Mouse (Mus musculus): ENCODE data around the gene Dhx32.

Gene Dhx32

GRCm38 (mm10) chr7:133775179-133775578 lies 7.3 kb downstream of the Dhx32 start:
- DNase-seq (ENCODE audit: low read depth, low spot score): peak; percentile 50

- DNase-seq (ENCODE audit: low read depth, low spot score): peak; percentile 86
These were observed 14.0 kb downstream of the Dhx32 start for GRCm38 (mm10) chr7:133768517-133768916.

GRCm38 (mm10) chr7:133768027-133768426 lies 14.5 kb downstream of the Dhx32 start:
- peak; percentile 78 for DNase-seq (ENCODE audit: low read depth, low spot score)

GRCm38 (mm10) chr7:133765849-133766243 lies 16.7 kb downstream of the Dhx32 start:
- DNase-seq (ENCODE audit: low read depth, low spot score): peak; percentile 90

GRCm38 (mm10) chr7:133765240-133765848 lies 17.2 kb downstream of the Dhx32 start:
- no peak for DNase-seq (ENCODE audit: low read depth, low spot score)

GRCm38 (mm10) chr7:133764425-133764824 lies 18.1 kb downstream of the Dhx32 start:
- DNase-seq (ENCODE audit: low read depth, low spot score): no peak

GRCm38 (mm10) chr7:133762696-133763095 lies 19.8 kb downstream of the Dhx32 start:
- no peak for DNase-seq (ENCODE audit: low read depth, low spot score)

GRCm38 (mm10) chr7:133759611-133760353 lies 22.7 kb downstream of the Dhx32 start:
- no peak for DNase-seq (ENCODE audit: low read depth, low spot score)

GRCm38 (mm10) chr7:133758716-133759115 lies 23.8 kb downstream of the Dhx32 start:
- DNase-seq (ENCODE audit: low read depth, low spot score): no peak

GRCm38 (mm10) chr7:133757961-133758455 lies 24.5 kb downstream of the Dhx32 start:
- DNase-seq (ENCODE audit: low read depth, low spot score): no peak

GRCm38 (mm10) chr7:133751163-133751562 lies 31.4 kb downstream of the Dhx32 start:
- no peak for DNase-seq (ENCODE audit: low read depth, low spot score)

GRCm38 (mm10) chr7:133750666-133751065 lies 31.9 kb downstream of the Dhx32 start:
- DNase-seq (ENCODE audit: low read depth, low spot score): peak; percentile 72

GRCm38 (mm10) chr7:133748753-133749152 lies 33.8 kb downstream of the Dhx32 start:
- DNase-seq (ENCODE audit: low read depth, low spot score): peak; percentile 66

- DNase-seq (ENCODE audit: low read depth, low spot score): no peak
These were observed 35.2 kb downstream of the Dhx32 start for GRCm38 (mm10) chr7:133747372-133747771.

- DNase-seq (ENCODE audit: low read depth, low spot score): peak; percentile 79
These were observed 37.8 kb downstream of the Dhx32 start for GRCm38 (mm10) chr7:133744701-133745100.

GRCm38 (mm10) chr7:133744209-133744608 lies 38.3 kb downstream of the Dhx32 start:
- DNase-seq (ENCODE audit: low read depth, low spot score): no peak

- peak; percentile 59 for DNase-seq (ENCODE audit: low read depth, low spot score)
These were observed 38.9 kb downstream of the Dhx32 start for GRCm38 (mm10) chr7:133743611-133744010.

- DNase-seq (ENCODE audit: low read depth, low spot score): no peak
These were observed 39.8 kb downstream of the Dhx32 start for GRCm38 (mm10) chr7:133742530-133743325.

GRCm38 (mm10) chr7:133740558-133740957 lies 42.0 kb downstream of the Dhx32 start:
- no peak for DNase-seq (ENCODE audit: low read depth, low spot score)

- peak; percentile 78 for DNase-seq (ENCODE audit: low read depth, low spot score)
These were observed 50.4 kb downstream of the Dhx32 start for GRCm38 (mm10) chr7:133731971-133732645.

- DNase-seq (ENCODE audit: low read depth, low spot score): peak; percentile 82
These were observed 52.0 kb downstream of the Dhx32 start for GRCm38 (mm10) chr7:133730324-133731191.
